Mouse (Mus musculus) kidney, adult 18-20 months (tissue): ENCODE data around the gene Rpl36-ps4.

Source experiments
- DNase-seq: peaks from one replicate; pipeline ENCODE4 v3.0.0; 2021

The Rpl36-ps4 gene

GRCm38 (mm10) chr17:87920677-87921076, at the start of gene Rpl36-ps4:
Gene Rpl36-ps4 (plus strand): TSS chr17:87920977.
- no peak for DNase-seq

- DNase-seq: no peak
Observed at GRCm38 (mm10) chr17:87871461-87872126, 49.2 kb upstream of the Rpl36-ps4 start.

GRCm38 (mm10) chr17:87872286-87872685, 48.5 kb upstream of the Rpl36-ps4 start:
- DNase-seq: no peak

- no peak for DNase-seq
Observed at GRCm38 (mm10) chr17:87873456-87873855, 47.3 kb upstream of the Rpl36-ps4 start.

GRCm38 (mm10) chr17:87873943-87874342, 46.8 kb upstream of the Rpl36-ps4 start:
- DNase-seq: no peak

GRCm38 (mm10) chr17:87875346-87875920, 45.3 kb upstream of the Rpl36-ps4 start:
- no peak for DNase-seq

GRCm38 (mm10) chr17:87876295-87877000, 44.3 kb upstream of the Rpl36-ps4 start:
- DNase-seq: no peak

- peak; percentile 28 for DNase-seq
Observed at GRCm38 (mm10) chr17:87877207-87878073, 43.3 kb upstream of the Rpl36-ps4 start.

- no peak for DNase-seq
Observed at GRCm38 (mm10) chr17:87878556-87879483, 42.0 kb upstream of the Rpl36-ps4 start.

GRCm38 (mm10) chr17:87879484-87880225, 41.1 kb upstream of the Rpl36-ps4 start:
- no peak for DNase-seq

GRCm38 (mm10) chr17:87882594-87882993, 38.2 kb upstream of the Rpl36-ps4 start:
- peak; percentile 58 for DNase-seq

- DNase-seq: no peak
Observed at GRCm38 (mm10) chr17:87897175-87897574, 23.6 kb upstream of the Rpl36-ps4 start.

- DNase-seq: no peak
Observed at GRCm38 (mm10) chr17:87900677-87901076, 20.1 kb upstream of the Rpl36-ps4 start.

- DNase-seq: no peak
Observed at GRCm38 (mm10) chr17:87901163-87901562, 19.6 kb upstream of the Rpl36-ps4 start.

- DNase-seq: no peak
Observed at GRCm38 (mm10) chr17:87903213-87903612, 17.6 kb upstream of the Rpl36-ps4 start.

GRCm38 (mm10) chr17:87903725-87904124, 17.1 kb upstream of the Rpl36-ps4 start:
- no peak for DNase-seq

- no peak for DNase-seq
Observed at GRCm38 (mm10) chr17:87915386-87915785, 5.4 kb upstream of the Rpl36-ps4 start.

- no peak for DNase-seq
Observed at GRCm38 (mm10) chr17:87918121-87918520, 2.7 kb upstream of the Rpl36-ps4 start.

- no peak for DNase-seq
Observed at GRCm38 (mm10) chr17:87934326-87934725, 13.5 kb downstream of the Rpl36-ps4 start.

GRCm38 (mm10) chr17:87934736-87935135, 14.0 kb downstream of the Rpl36-ps4 start:
- no peak for DNase-seq

- no peak for DNase-seq
Observed at GRCm38 (mm10) chr17:87936156-87936555, 15.4 kb downstream of the Rpl36-ps4 start.
